Mouse (Mus musculus): Measurements from ENCODE around the gene Tmprss3. TPM values are rescaled to one million over a fixed set of nuclear protein-coding genes. Genes with fewer than 3 reads are reported as not detected.

Tmprss3 gene
- polyA plus RNA-seq, 1 experiment from 2014 or later: not detected

DNA sequence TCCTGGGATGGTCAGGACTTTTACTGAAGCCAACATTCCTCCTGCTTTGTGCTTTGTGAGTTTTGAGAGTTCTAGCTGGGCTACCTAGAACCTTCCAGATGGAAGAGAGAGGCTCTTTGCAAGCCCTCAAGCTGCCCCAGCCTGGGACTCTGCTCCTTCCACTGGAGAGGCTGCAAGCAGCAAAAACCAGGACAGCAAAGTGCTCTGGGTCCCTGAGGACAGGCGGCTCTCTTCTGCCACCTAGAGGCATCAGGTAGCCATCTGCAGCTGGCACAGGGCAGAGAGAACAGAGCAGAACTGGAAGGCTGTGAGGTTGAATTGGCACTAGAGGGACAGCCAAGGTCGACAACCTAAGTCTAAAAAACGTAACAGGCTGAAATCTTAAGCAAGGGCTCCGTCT, 11.4 kb downstream of the Tmprss3 start:
- 26% methylated on average over 4 of the region's 4 CpGs for WGBS
- ATAC-seq (ENCODE audit: low FRiP score): no peak
- Histone ChIP-seq H3K4me3 (replicated peaks) (no peak overlapping the region), H3K4me1 (no peaks in the 10 kb centered on the region), H3K27me3 (no peaks in the 10 kb centered on the region; the same call in 1 of the 2 replicates), H3K9me3 (no peaks in the 10 kb centered on the region), H3K4me2 (no peak overlapping the region), H3K27ac (no peak overlapping the region), H3K36me3 (replicated peaks) (no peaks in the 10 kb centered on the region), H3K9ac (no peak overlapping the region)

GRCm38 (mm10) chr17:31184269-31184990, 14.3 kb downstream of the Tmprss3 start:
- 82% methylated on average over 12 of the region's 12 CpGs for WGBS
- no peak for ATAC-seq (ENCODE audit: low FRiP score)
- no peak overlapping the region for H3K9ac ChIP-seq
- no peak overlapping the region for H3K4me2 ChIP-seq
- H3K27me3 ChIP-seq: no peaks in the 10 kb centered on the region; the same call in 1 of the 2 replicates
- H3K9me3 ChIP-seq: no peaks in the 10 kb centered on the region
- no peaks in the 10 kb centered on the region for H3K36me3 ChIP-seq (replicated peaks)
- no peak overlapping the region for H3K27ac ChIP-seq
- H3K4me1 ChIP-seq: no peaks in the 10 kb centered on the region
- no peak overlapping the region for H3K4me3 ChIP-seq (replicated peaks)

DNA sequence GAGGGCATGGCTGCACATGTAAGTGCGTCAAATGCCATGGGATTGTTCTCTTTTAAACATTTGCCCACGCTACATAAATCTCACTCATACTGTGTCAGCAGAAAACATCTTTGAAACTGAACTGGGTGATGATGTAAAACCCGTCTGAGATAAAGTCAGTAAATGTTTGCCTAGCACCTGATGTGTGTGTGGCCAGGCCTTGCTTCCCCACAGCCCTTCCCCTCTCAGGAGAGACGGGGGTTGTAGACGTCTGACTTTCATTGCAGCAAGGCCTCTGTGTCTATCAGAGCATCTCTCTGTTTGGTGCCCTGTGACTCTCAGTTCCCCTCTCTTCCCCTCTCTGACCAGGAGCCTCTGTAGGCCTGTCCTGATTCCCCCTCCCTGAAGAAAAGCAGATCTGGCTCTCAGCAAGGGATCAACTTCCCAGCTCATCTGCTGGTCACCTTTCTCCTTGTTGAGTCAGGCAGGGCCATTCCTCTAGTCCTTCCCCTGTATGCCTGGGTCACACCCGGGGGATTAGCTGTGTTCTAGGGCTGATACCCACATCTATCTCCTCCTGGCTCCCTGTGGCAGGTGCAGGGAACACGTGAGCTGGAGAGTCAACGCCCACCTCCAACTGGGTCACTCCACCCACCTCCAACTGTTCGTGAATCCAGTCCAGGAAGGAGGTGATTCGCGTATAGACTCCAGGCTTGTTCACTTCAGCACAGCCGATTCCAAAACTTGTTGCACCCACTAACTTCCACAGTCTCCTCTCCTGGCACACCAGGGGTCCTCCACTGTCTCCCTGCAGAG, 15.4 kb downstream of the Tmprss3 start:
- H3K4me3 ChIP-seq (replicated peaks): no peak overlapping the region
- H3K9me3 ChIP-seq: no peaks in the 10 kb centered on the region
- H3K4me2 ChIP-seq: no peak overlapping the region
- no peaks in the 10 kb centered on the region for H3K36me3 ChIP-seq (replicated peaks)
- ATAC-seq (ENCODE audit: low FRiP score): no peak
- H3K9ac ChIP-seq: no peak overlapping the region
- WGBS: 75% methylated on average over 12 of the region's 12 CpGs
- H3K27ac ChIP-seq: no peak overlapping the region
- H3K4me1 ChIP-seq: no peaks in the 10 kb centered on the region
- H3K27me3 ChIP-seq: no peaks in the 10 kb centered on the region

GRCm38 (mm10) chr17:31181490-31181889, 17.3 kb downstream of the Tmprss3 start:
- H3K9me3 ChIP-seq: no peaks in the 10 kb centered on the region
- no peaks in the 10 kb centered on the region for H3K27me3 ChIP-seq
- no peak for ATAC-seq (ENCODE audit: low FRiP score)
- no peaks in the 10 kb centered on the region for H3K36me3 ChIP-seq (replicated peaks)
- H3K27ac ChIP-seq: no peak overlapping the region
- no peak overlapping the region for H3K4me2 ChIP-seq
- no peak overlapping the region for H3K4me3 ChIP-seq (replicated peaks)
- H3K9ac ChIP-seq: no peak overlapping the region
- H3K4me1 ChIP-seq: no peaks in the 10 kb centered on the region
- WGBS: 84% methylated on average over 4 of the region's 4 CpGs

DNA sequence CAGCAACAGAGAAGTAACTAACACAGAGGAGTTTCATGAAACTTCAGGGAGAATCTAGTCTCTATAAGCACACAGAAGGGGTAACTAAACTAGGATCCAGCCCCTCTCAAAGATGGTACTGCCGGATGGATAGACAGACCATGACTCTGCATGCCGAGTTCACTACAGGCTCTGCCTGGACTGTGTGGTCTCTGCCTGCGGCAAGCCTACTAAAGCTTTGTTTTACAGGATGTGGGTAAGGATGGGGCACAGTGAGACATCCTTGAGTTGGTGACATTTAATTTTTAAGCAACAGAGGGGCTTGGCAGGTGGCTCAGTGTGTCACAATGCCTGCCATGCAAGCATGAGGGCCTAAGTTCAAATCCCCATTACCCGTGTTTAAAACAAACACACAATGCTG, 22.5 kb downstream of the Tmprss3 start:
- Histone ChIP-seq H3K36me3 (replicated peaks) (no peaks in the 10 kb centered on the region), H3K4me1 (no peaks in the 10 kb centered on the region), H3K9ac (no peak overlapping the region), H3K4me2 (no peak overlapping the region), H3K27me3 (no peaks in the 10 kb centered on the region), H3K4me3 (replicated peaks) (no peak overlapping the region), H3K9me3 (no peaks in the 10 kb centered on the region), H3K27ac (no peak overlapping the region)
- WGBS: 92% methylated on average over 4 of the region's 4 CpGs
- no peak for ATAC-seq (ENCODE audit: low FRiP score)

- Histone ChIP-seq H3K36me3 (replicated peaks) (no peaks in the 10 kb centered on the region), H3K27ac (no peak overlapping the region), H3K4me3 (replicated peaks) (no peak overlapping the region), H3K27me3 (no peaks in the 10 kb centered on the region), H3K4me2 (no peak overlapping the region), H3K9me3 (no peaks in the 10 kb centered on the region), H3K4me1 (no peaks in the 10 kb centered on the region), H3K9ac (no peak overlapping the region)
- 94% methylated on average over 5 of the region's 5 CpGs for WGBS
- ATAC-seq (ENCODE audit: low FRiP score): no peak
Observed at GRCm38 (mm10) chr17:31169796-31170195, 29.0 kb downstream of the Tmprss3 start.

DNA sequence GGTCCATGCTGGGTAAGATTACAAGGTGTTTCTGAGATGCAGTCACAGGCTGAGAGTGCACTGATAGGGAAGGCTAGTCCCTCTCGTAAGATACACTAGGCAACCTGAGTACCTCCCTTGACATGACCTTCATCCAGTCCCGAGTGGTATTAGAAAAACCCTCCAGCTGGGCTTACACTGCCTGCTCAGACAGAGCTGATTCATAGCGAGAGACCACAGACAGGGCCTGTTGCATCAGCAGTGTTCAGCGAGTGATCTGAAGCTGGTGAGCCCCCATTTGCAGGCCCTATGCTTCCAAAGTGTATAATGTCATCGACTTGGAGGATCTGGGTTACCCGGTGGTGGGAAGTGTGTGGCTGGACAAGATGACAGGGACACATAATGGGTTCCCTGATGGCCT, 33.6 kb downstream of the Tmprss3 start, which contains the start of gene Tff1:
Tff1 (minus strand) TSS at position 151 of the 400 bp plus-strand sequence.
- H3K36me3 ChIP-seq (replicated peaks): no peaks in the 10 kb centered on the region
- no peaks in the 10 kb centered on the region for H3K27me3 ChIP-seq
- no peak for ATAC-seq (ENCODE audit: low FRiP score)
- no peak within 1 kb of the TSS for H3K4me3 ChIP-seq (replicated peaks)
- H3K9me3 ChIP-seq: no peaks in the 10 kb centered on the region
- no peak within 1 kb of the TSS for H3K27ac ChIP-seq
- no peaks in the 10 kb centered on the region for H3K4me1 ChIP-seq
- 94% methylated on average over 6 of the region's 6 CpGs for WGBS
- no peak within 1 kb of the TSS for H3K4me2 ChIP-seq
- H3K9ac ChIP-seq: no peak within 1 kb of the TSS

GRCm38 (mm10) chr17:31163821-31164220, 35.0 kb downstream of the Tmprss3 start:
- Histone ChIP-seq H3K36me3 (replicated peaks) (no peaks in the 10 kb centered on the region), H3K4me1 (no peaks in the 10 kb centered on the region)

GRCm38 (mm10) chr17:31162607-31163006, 36.2 kb downstream of the Tmprss3 start:
- 94% methylated on average over 12 of the region's 12 CpGs for WGBS
- Histone ChIP-seq H3K4me3 (replicated peaks) (no peak overlapping the region), H3K27ac (no peak overlapping the region), H3K9ac (no peak overlapping the region), H3K9me3 (no peaks in the 10 kb centered on the region), H3K4me2 (no peak overlapping the region), H3K27me3 (no peaks in the 10 kb centered on the region), H3K36me3 (replicated peaks) (no peaks in the 10 kb centered on the region), H3K4me1 (no peaks in the 10 kb centered on the region)
- no peak for ATAC-seq (ENCODE audit: low FRiP score)

More at GRCm38 (mm10) chr17:31163821-31164220, 35.0 kb downstream of the Tmprss3 start:
- Histone ChIP-seq H3K4me3 (replicated peaks) (no peak overlapping the region), H3K27ac (no peak overlapping the region), H3K27me3 (no peaks in the 10 kb centered on the region), H3K9me3 (no peaks in the 10 kb centered on the region), H3K9ac (no peak overlapping the region), H3K4me2 (no peak overlapping the region)
- ATAC-seq (ENCODE audit: low FRiP score): no peak
- 66% methylated on average over 2 of the region's 2 CpGs for WGBS

DNA sequence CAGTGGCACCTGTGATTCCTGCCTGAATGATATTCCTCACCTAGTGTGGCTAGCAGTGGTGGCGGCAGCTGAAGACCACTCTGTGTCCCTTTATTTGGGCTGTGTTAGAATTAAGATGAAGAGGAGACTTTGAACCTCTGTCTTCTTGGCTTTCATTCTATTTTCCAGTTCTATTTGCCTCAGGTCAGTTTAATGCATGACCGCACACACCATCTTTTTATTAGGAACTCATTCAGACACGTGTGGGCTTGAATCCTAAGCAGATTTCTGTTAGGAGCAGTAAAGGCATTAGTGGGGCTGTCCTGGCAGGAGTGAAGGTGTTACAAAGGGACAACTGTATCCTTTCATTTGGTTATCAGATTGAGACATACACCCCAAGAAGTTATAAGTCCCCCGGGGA, 38.5 kb downstream of the Tmprss3 start:
- H3K4me2 ChIP-seq: no peak overlapping the region
- no peak overlapping the region for H3K4me3 ChIP-seq (replicated peaks)
- 69% methylated on average over 4 of the region's 4 CpGs for WGBS
- H3K9ac ChIP-seq: no peak overlapping the region
- no peaks in the 10 kb centered on the region for H3K4me1 ChIP-seq
- no peaks in the 10 kb centered on the region for H3K36me3 ChIP-seq (replicated peaks)
- no peak overlapping the region for H3K27ac ChIP-seq
- no peaks in the 10 kb centered on the region for H3K27me3 ChIP-seq
- no peaks in the 10 kb centered on the region for H3K9me3 ChIP-seq
- no peak for ATAC-seq (ENCODE audit: low FRiP score)

DNA sequence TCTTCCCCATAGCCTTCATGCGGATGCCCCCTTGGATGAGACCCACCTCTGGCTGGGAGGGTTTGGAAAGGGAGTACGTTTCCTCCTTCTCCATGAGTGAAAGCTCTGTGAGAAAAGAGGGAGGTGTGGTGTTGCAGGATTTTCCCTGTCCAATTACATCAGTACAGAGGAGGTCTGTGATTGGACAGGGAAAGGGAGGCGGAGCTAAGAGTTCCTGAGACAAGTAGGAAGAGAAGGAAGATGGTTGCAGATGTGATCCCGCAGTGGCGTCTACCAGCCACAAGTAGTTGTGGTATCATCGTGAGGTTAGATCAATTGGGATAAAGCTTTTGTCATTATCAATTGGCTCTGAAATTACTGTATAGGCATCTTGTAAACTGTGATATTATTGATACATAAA, 40.9 kb downstream of the Tmprss3 start:
- no peak for ATAC-seq (ENCODE audit: low FRiP score)
- 76% methylated on average over 6 of the region's 6 CpGs for WGBS

DNA sequence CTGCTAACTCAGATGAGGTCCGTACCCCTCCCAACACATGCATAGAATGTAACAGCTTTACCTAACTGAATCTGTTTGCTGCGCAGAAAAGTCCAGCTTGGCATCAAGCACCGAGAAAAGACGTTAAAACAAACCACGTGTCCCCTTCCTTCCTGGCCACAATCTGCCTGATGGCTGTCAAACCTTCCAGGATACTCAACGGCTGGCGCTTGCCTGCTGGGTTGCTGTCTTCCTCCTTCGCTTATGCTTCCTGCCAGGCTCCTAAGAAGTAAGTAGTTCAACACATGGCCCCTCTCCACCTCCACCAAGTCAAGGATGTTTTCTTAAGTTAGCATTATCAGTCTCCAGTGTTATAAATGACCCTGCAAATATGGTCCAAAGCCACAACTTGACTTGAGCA, 45.0 kb downstream of the Tmprss3 start:
- Histone ChIP-seq H3K4me3 (replicated peaks) (no peak overlapping the region), H3K4me1 (0 out of 2 replicates have a peak, but pooled peaks cover 4% of the 10 kb centered on the region), H3K4me2 (no peak overlapping the region), H3K36me3 (replicated peaks) (no peaks in the 10 kb centered on the region), H3K27me3 (no peaks in the 10 kb centered on the region), H3K9ac (no peak overlapping the region), H3K27ac (no peak overlapping the region), H3K9me3 (no peaks in the 10 kb centered on the region)
- no peak for ATAC-seq (ENCODE audit: low FRiP score)
- WGBS: 83% methylated on average over 8 of the region's 8 CpGs

More for the DNA sequence above, 40.9 kb downstream of the Tmprss3 start:
- no peaks in the 10 kb centered on the region for H3K36me3 ChIP-seq (replicated peaks)
- no peak overlapping the region for H3K4me2 ChIP-seq
- no peak overlapping the region for H3K9ac ChIP-seq
- no peaks in the 10 kb centered on the region for H3K27me3 ChIP-seq
- no peaks in the 10 kb centered on the region for H3K9me3 ChIP-seq
- no peak overlapping the region for H3K4me3 ChIP-seq (replicated peaks)
- H3K4me1 ChIP-seq: no peaks in the 10 kb centered on the region
- H3K27ac ChIP-seq: no peak overlapping the region

All from forebrain, embryonic 12.5 days (tissue).